Mouse (Mus musculus): ENCODE data around the gene Olfml2a.

DNA sequence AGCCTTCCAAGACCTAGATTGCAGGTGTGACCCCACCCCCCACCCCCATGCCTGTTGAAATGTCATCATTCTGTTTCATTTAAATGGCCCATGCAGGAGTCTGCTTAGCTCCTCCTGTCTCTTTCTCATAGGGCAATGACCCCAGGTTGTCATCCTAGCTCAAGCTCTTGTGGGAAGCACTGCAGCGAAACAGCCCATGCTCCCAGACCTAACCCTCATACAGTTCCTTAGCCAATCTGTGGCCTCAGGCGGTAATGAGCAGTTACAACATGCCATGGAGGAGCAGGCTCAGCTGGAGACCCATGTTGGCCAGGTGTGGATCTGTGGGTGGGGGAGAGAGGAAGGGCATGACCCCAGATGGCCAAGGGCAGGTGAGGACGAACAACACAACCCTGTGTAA lies 43.4 kb downstream of the Olfml2a start:
- TF ChIP-seq CTCF (IDR thresholded peaks at IDR 0.05; ENCODE audit: low read depth, low read length) (no peak), GATA2 (IDR thresholded peaks at IDR 0.05; ENCODE audit: borderline replicate concordance, low read depth, low read length) (no peak), GATA1 (IDR thresholded peaks at IDR 0.05; ENCODE audit: borderline replicate concordance, low read length) (no peak), TAL1 (conservative IDR thresholded peaks at IDR 0.05; ENCODE audit: low read depth, low read length) (no peak), POLR2AphosphoS5 (IDR thresholded peaks at IDR 0.05; ENCODE audit: insufficient replicate concordance, low read depth, low read length) (no peak)

Data from G1E (cell line).